In genomic region chr13:64246106-64246505, GRCm38 (mm10) we compare ENCODE assay signal across 14 mouse cellular contexts.
DNase-seq lines count a peak whose midpoint lies in the region.
"Had no signal": no experiment of that assay in that cellular context is flagged by ENCODE, and none has a peak within 500 bp of the region (broad histone marks: within the 10 kb centered on the region; RNA-seq: fewer than 3 reads in every experiment).

No protein-coding gene starts in this region.

- DNase-seq in induced T-regulatory cell, adult 2 months (ENCODE audit: low read depth): peak; percentile 24
- peak; percentile 18 to 53 for DNase-seq in thymus, adult 18-20 months
- DNase-seq in thymus, postnatal 14 days: peak; percentile 70
- no peak for DNase-seq in cerebellum, adult 8-10 months
- no peak for DNase-seq in right cerebral cortex, postnatal 10 days (ENCODE audit: low spot score in 2 of 2)
- DNase-seq in urinary bladder, postnatal 10 days (ENCODE audit: low spot score): no peak
- DNase-seq: adrenal gland, postnatal 10 days; B cell, adult 2 months; cerebellum, adult 11 months; cerebellum, adult 9-10 months; cerebellum, postnatal 25 days; gastrocnemius, postnatal 36 days; heart, adult 18-20 months; heart, postnatal 14 days had no signal

Comparison
In these comparisons a context has a peak if more than half of its experiments do, and no peak if none do; other contexts are left out.
1. DNase-seq: peak in induced T-regulatory cell, adult 2 months (single experiment), thymus, adult 18-20 months (2 of 2) and thymus, postnatal 14 days (single experiment); none in cerebellum, adult 8-10 months (single experiment), right cerebral cortex, postnatal 10 days (0 of 2) and urinary bladder, postnatal 10 days (single experiment).